Mouse (Mus musculus) liver, embryonic 13.5 days (tissue): ENCODE data around the gene Arsb. TPM values are rescaled to one million over a fixed set of nuclear protein-coding genes. Genes with fewer than 3 reads are reported as not detected.
"Not testable (repeated sequence)": the region's sequence is repeated elsewhere in the genome, so short reads cannot be mapped to it uniquely, and the experiment has no call there.

Experiments used
- ATAC-seq: fragments of 200-750 bp; cut with Nextera tagmentation; 2 replicates; pipeline ENCODE4 v1.8.0; 2017; ENCODE audit warnings: low read depth, mild to moderate bottlenecking, moderate number of reproducible peaks, moderate library complexity
- DNase-seq: peaks from one replicate; pipeline ENCODE4 v3.0.0; 2022
- H3K27ac ChIP-seq: fragments of 300-500 bp; sonication (generic); 2 replicates; pipeline ENCODE4 v1.5.1; 2015; ENCODE audit warnings: moderate library complexity, mild to moderate bottlenecking, inconsistent platforms
- H3K27me3 ChIP-seq: fragments of 300-500 bp; sonication (generic); 2 replicates; pipeline ENCODE4 v1.6.1; 2015; ENCODE audit warnings: mild to moderate bottlenecking, inconsistent platforms
- H3K36me3 ChIP-seq: fragments of 300-500 bp; sonication (generic); 2 replicates; pipeline ENCODE4 v1.6.1; 2015; ENCODE audit warnings: mild to moderate bottlenecking, inconsistent platforms
- H3K4me1 ChIP-seq: fragments of 300-500 bp; sonication (generic); replicated peaks from 2 replicates; pipeline ENCODE4 v1.6.1; 2015; ENCODE audit warnings: inconsistent platforms
- H3K4me2 ChIP-seq: fragments of 300-500 bp; sonication (generic); 2 replicates; pipeline ENCODE4 v1.6.1; 2015; ENCODE audit warnings: inconsistent platforms, mild to moderate bottlenecking, moderate library complexity
- H3K4me3 ChIP-seq: fragments of 300-500 bp; sonication (generic); replicated peaks from 2 replicates; pipeline ENCODE4 v1.5.1; 2015; ENCODE audit warnings: mild to moderate bottlenecking, inconsistent platforms
- H3K9ac ChIP-seq: fragments of 300-500 bp; sonication (generic); 2 replicates; pipeline ENCODE4 v1.6.1; 2015; ENCODE audit warnings: mild to moderate bottlenecking, inconsistent platforms
- H3K9me3 ChIP-seq: fragments of 300-500 bp; sonication (generic); replicated peaks from 2 replicates; pipeline ENCODE4 v1.6.1; 2016; ENCODE audit warnings: inconsistent platforms
- WGBS: fragments of 180-500 bp; shearing (Covaris S2); methylation state at CpG from one replicate; pipeline ENCODE4 v1.1.7; 2015; ENCODE audit not compliant: insufficient replicate concordance; 5-methylcytosine and 5-hydroxymethylcytosine counted together
- polyA plus RNA-seq: library from polyadenylated mRNA; unstranded; fragments of >200 nt; fragmentation: Nextera tagmentation; extraction: Ambion mirVana; gene quantifications from 2 replicates; pipeline ENCODE4 v1.2.1, GENCODE M21; 2015

Gene Arsb
- polyA plus RNA-seq, 1 experiment from 2014 or later, result 2.0 TPM

DNA sequence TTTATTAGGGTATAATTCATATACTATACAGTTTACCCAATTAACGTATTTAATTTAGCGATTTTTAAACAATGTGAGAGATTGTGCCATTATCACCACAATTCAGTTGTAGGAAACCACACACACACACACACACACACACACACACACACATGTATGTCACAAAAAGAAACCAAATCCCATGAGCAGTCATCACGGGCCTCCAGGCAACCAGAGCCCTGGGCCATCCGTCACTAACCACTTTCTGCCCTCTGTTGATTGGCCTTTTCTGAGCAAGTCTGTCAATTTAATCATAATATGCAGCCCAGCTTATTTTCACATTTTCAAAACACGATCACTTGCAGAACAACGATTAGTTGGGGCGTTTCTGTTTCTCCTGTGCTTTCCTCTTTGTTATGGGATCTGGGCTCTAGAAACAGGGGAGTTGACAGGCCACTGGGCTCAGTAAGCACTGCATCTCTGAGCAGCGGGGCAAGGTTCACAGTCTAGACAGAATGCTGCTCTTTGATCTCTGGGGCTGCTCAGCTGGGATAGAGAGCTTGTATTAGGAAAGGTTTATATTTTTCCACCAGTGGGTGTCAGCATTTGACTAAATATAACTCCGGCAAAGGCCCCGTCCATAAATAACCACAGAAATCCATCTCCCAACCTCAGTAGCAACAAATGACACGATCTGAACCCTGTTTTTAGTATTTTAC, 21.7 kb downstream of the Arsb start:
- WGBS, result 54% methylated on average over 11 of the region's 11 CpGs
- H3K36me3 ChIP-seq, result no peaks in the 10 kb centered on the region
- no peak for DNase-seq
- H3K9me3 ChIP-seq, result no peaks in the 10 kb centered on the region
- no peak overlapping the region for H3K27ac ChIP-seq
- H3K4me2 ChIP-seq, result no peak overlapping the region
- no peaks in the 10 kb centered on the region for H3K27me3 ChIP-seq
- H3K4me1 ChIP-seq, result no peaks in the 10 kb centered on the region
- no peak overlapping the region for H3K9ac ChIP-seq
- no peak overlapping the region for H3K4me3 ChIP-seq
- peak; percentile 77 for ATAC-seq

DNA sequence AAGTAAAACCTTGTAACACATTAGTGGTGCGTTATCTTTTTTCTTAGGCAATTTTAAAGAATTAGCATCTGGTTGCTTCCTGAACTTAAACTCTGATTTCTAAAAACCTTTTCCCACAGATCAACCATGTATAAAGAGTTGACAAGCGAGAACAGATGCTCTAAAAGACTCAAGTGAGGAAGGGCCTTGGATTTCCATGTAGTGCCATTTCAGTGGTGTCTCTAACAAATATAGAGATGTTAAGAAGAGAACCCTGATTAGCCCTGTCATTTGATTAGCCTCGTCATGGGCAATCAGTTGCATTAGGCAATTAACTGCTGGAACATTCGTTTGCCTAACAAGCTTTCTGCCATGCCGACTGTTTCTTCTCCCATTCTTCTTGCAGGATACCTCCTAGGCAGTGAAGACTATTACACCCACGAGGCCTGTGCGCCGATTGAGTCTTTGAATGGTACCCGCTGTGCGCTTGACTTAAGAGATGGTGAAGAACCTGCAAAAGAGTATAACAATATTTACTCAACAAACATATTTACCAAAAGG, 22.3 kb downstream of the Arsb start:
- no peak overlapping the region for H3K9ac ChIP-seq
- no peaks in the 10 kb centered on the region for H3K4me1 ChIP-seq
- DNase-seq (no peak), ATAC-seq (no peak)
- no peaks in the 10 kb centered on the region for H3K36me3 ChIP-seq
- no peak overlapping the region for H3K4me3 ChIP-seq
- 71% methylated on average over 10 of the region's 10 CpGs for WGBS
- no peak overlapping the region for H3K27ac ChIP-seq
- H3K9me3 ChIP-seq, result no peaks in the 10 kb centered on the region
- H3K4me2 ChIP-seq, result no peak overlapping the region
- no peaks in the 10 kb centered on the region for H3K27me3 ChIP-seq

DNA sequence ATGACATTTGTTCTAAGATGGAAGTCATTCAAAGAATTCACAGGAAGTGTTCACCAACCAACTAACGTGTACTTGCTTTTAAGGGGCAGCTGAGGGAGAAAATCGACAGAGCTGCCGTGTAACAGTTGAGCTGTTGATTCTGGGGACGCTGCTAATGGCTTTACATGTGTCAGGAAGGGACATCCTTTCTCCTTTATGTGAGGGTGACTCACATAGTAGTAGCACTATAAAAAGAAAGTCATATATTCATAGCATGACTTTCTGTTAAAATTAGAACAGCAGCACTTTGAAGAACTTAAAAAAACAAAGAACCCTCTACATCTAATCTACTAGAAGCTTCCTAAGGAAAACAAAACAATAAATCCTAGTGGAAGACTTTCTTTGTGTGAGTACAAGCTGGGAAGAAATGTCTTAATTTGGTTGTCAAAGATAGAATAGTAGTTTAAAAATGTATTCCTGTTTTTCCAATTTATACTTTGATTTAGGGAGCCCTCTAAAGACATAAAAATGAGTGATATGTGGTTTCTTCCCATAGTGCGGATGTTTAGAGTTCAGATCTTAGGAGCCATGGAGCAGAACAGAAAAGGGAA, 25.7 kb downstream of the Arsb start:
- Histone ChIP-seq H3K4me2 (no peak overlapping the region), H3K27me3 (no peaks in the 10 kb centered on the region), H3K4me1 (no peaks in the 10 kb centered on the region), H3K36me3 (no peaks in the 10 kb centered on the region), H3K27ac (no peak overlapping the region), H3K9me3 (no peaks in the 10 kb centered on the region), H3K9ac (no peak overlapping the region), H3K4me3 (no peak overlapping the region)
- no peak for DNase-seq
- 57% methylated on average over 5 of the region's 5 CpGs for WGBS
- ATAC-seq, result no peak

DNA sequence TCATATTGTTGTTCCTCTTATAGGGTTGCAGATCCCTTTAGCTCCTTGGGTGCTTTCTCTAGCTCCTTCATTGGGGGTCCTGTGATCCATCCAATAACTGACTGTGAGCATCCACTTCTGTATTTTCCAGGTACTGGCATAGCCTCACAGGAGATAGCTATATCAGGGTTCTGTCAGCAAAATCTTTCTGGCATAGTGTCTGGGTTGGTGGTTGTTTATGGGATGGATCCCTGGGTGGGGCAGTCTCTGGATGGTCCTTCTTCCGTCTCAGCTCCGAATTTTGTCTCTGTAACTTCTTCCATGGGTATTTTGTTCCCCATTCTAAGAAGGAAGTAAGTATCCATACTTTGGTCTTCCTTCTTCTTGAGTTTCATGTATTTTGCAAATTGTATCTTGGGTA, 38.9 kb downstream of the Arsb start:
- H3K4me3 ChIP-seq, H3K27ac ChIP-seq, H3K4me1 ChIP-seq, H3K9me3 ChIP-seq, H3K36me3 ChIP-seq, ATAC-seq, DNase-seq, H3K27me3 ChIP-seq, H3K4me2 ChIP-seq, H3K9ac ChIP-seq: not testable (repeated sequence)
- WGBS, result 71% methylated on average over 2 of the region's 2 CpGs

DNA sequence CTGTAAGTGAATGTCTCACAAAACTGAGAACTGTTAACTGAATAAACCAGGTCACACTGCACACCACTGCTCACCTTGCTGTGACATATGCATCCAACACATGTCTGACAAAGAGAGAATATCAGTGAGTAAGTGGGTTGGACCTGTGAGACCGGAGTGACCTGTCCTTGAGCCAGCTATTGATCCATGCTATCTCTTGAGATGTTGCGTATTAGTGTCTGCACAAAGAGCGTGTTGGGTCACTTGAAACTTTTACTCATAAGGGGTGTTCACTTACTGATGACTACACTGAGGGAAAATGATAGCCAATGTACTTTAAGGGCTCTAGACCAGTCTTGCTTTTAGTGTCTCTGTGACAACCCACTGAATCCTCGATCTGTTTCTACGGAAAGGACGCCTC, 42.7 kb downstream of the Arsb start:
- DNase-seq, result no peak
- no peak overlapping the region for H3K27ac ChIP-seq
- H3K4me2 ChIP-seq, result no peak overlapping the region
- WGBS, result 76% methylated on average over 6 of the region's 6 CpGs
- no peaks in the 10 kb centered on the region; the same call in 1 of the 2 replicates for H3K4me1 ChIP-seq
- no peaks in the 10 kb centered on the region for H3K9me3 ChIP-seq
- ATAC-seq, result no peak
- no peaks in the 10 kb centered on the region for H3K27me3 ChIP-seq
- H3K9ac ChIP-seq, result no peak overlapping the region
- H3K36me3 ChIP-seq, result no peaks in the 10 kb centered on the region
- no peak overlapping the region for H3K4me3 ChIP-seq

DNA sequence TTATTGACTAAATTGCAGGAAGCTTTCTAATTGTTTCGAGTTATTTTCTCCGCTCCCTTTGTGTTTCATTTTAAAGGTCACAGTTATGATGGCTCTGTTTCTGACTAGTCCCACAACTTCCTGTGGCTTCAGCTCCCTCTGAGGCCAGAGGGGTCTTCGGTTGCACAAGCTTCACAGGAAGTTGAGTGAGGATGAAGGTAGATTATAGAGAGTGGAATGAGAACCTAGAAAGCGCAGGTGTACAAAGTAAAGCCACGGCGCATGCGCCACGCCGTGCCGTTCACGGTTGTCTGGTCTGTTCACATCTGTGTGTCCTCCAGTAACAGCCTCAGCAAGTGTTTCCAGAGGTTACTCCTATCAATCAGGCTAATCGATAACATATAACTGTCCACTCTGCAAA, 43.2 kb downstream of the Arsb start:
- Histone ChIP-seq H3K36me3 (no peaks in the 10 kb centered on the region), H3K4me3 (no peak overlapping the region), H3K27me3 (no peaks in the 10 kb centered on the region), H3K27ac (no peak overlapping the region), H3K9me3 (no peaks in the 10 kb centered on the region), H3K9ac (no peak overlapping the region), H3K4me1 (no peaks in the 10 kb centered on the region; the same call in 1 of the 2 replicates), H3K4me2 (no peak overlapping the region)
- ATAC-seq (no peak), DNase-seq (no peak)
- 65% methylated on average over 12 of the region's 12 CpGs for WGBS

DNA sequence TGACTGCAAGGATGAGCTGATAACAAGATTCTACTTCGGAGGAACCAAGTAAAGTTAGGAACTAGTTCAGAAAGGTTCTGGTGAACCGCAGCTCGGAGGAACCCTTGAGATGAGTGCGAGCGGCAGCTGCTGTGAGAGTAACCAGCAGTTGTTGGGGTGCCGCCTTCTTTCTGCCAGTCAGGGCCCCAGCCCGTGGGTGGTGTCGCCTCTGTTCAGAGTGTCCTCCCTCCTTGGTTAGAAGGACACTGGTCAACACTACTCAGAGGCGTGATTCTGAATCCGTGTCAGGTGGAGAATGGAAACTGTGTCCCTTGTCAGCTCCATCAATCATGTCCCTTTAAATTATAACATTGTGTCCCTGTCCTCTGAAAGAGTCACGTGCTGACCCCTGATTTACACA, 43.7 kb downstream of the Arsb start:
- WGBS, result 69% methylated on average over 11 of the region's 11 CpGs
- Histone ChIP-seq H3K27me3 (no peaks in the 10 kb centered on the region), H3K27ac (no peak overlapping the region), H3K9ac (no peak overlapping the region), H3K9me3 (no peaks in the 10 kb centered on the region), H3K4me1 (no peaks in the 10 kb centered on the region; the same call in 1 of the 2 replicates), H3K4me2 (no peak overlapping the region), H3K36me3 (no peaks in the 10 kb centered on the region), H3K4me3 (no peak overlapping the region)
- no peak for ATAC-seq
- DNase-seq, result no peak

DNA sequence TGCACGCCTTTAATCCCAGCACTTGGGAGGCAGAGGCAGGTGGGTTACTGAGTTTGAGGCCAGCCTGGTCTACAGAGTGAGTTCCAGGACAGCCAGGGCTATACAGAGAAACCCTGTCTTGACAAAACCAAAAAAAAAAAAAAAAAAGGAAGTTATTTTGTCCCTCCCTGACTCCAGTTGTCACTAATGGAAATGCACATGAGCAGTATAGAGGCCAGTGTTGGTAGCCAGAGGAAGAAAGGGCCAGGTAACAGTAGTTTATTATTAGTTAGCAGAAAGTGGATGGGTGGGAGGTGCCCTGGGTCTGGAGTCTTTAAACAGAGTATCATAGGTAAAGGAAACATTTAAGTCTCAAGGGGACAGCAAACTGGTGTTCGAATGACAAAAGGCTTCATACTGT, 44.7 kb downstream of the Arsb start:
- no peak for DNase-seq
- H3K9ac ChIP-seq, result no peak overlapping the region
- no peaks in the 10 kb centered on the region for H3K36me3 ChIP-seq
- H3K27ac ChIP-seq, result no peak overlapping the region
- ATAC-seq, result no peak
- H3K9me3 ChIP-seq, result no peaks in the 10 kb centered on the region
- H3K27me3 ChIP-seq, result no peaks in the 10 kb centered on the region
- no peaks in the 10 kb centered on the region; the same call in 1 of the 2 replicates for H3K4me1 ChIP-seq
- no peak overlapping the region for H3K4me3 ChIP-seq
- WGBS, result 62% methylated on average over 2 of the region's 2 CpGs
- H3K4me2 ChIP-seq, result no peak overlapping the region

DNA sequence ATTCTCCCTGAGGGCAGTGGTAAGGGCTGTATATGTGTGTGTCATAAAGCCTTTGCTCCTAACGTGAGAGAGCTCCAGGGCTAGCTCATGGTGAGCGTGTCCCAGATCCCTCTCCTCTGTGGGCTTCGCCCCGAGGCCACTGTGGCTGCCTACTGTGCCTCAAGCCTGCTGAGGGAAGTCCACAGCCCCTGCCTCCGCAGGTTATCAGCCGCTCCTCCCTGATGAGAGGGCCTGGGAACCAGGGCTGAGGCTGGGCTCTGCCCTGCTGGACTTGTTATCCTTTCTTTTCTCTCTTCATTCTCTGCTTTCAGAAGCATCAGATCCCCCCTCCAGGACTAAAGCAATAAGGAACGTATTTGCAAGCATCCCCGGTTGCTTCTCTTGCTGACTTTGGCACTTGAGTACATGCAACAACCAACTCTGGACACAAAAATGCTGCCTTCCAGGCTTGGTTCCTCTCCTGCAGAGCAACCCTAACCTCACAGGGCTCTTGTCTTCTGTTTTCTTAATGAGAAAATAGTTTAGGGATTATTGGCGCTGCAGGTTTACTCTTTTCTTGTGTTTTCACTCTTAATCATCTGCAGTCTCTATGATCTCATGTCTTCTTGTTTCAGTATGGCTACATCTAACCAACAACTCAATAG, 45.4 kb downstream of the Arsb start:
- no peak overlapping the region for H3K27ac ChIP-seq
- no peaks in the 10 kb centered on the region for H3K36me3 ChIP-seq
- H3K4me1 ChIP-seq, result no peaks in the 10 kb centered on the region; the same call in 1 of the 2 replicates
- H3K27me3 ChIP-seq, result no peaks in the 10 kb centered on the region
- DNase-seq (no peak), ATAC-seq (no peak)
- no peak overlapping the region for H3K4me3 ChIP-seq
- H3K4me2 ChIP-seq, result no peak overlapping the region
- H3K9me3 ChIP-seq, result no peaks in the 10 kb centered on the region
- 58% methylated on average over 9 of the region's 9 CpGs for WGBS
- H3K9ac ChIP-seq, result no peak overlapping the region

DNA sequence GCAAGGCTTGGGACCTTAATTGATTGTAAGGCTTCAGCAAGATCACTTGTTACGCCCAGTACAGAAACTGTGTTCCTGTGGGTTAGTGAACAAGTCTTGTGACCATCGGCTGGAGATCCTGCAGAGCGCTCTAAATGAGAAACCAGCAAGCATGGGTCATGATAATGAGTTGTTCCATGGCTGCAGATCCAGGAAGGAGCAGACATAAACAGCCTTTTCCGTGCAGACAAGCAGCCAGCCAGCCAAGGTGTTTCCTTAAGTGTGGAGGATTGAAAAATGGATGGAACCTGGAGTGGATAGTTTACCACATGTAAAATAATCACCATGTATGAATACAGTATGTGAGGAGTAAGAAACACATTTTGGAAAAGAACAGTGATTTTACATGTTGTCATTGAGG, 48.7 kb downstream of the Arsb start:
- DNase-seq, result no peak
- no peak for ATAC-seq
- H3K36me3 ChIP-seq, result no peaks in the 10 kb centered on the region
- no peaks in the 10 kb centered on the region for H3K9me3 ChIP-seq
- H3K27me3 ChIP-seq, result no peaks in the 10 kb centered on the region
- 72% methylated on average over 4 of the region's 4 CpGs for WGBS
- H3K27ac ChIP-seq, result no peak overlapping the region
- no peak overlapping the region for H3K4me2 ChIP-seq
- no peak overlapping the region for H3K9ac ChIP-seq
- H3K4me3 ChIP-seq, result no peak overlapping the region
- no peaks in the 10 kb centered on the region; the same call in 1 of the 2 replicates for H3K4me1 ChIP-seq

DNA sequence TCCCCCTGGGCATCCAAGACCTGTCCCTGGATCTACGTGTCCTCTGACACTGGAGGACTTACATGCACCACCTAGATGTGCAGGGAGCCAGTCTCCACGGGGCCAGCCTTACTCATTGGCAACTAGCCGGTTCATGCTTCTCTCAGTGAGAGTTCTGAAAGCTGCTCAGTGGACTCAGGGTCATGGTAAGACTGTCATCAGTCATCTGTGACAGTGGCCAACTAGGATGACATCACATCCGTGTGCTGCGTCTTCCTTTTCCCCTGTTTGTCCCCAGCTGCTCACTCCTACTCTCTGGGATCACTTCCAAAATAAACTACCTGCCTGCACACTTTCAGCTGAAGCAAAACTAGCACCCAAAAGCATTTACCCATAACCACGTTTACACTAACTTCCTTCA, 50.6 kb downstream of the Arsb start:
- H3K27ac ChIP-seq, result no peak overlapping the region
- no peak overlapping the region for H3K9ac ChIP-seq
- no peaks in the 10 kb centered on the region for H3K36me3 ChIP-seq
- no peak overlapping the region for H3K4me3 ChIP-seq
- WGBS, result 42% methylated on average over 6 of the region's 6 CpGs
- no peaks in the 10 kb centered on the region for H3K4me1 ChIP-seq
- DNase-seq, result no peak
- ATAC-seq, result no peak
- H3K27me3 ChIP-seq, result no peaks in the 10 kb centered on the region
- H3K9me3 ChIP-seq, result no peaks in the 10 kb centered on the region
- no peak overlapping the region for H3K4me2 ChIP-seq
